Mouse (Mus musculus) ES-E14 (cell line): Measurements from ENCODE around the gene Aldh1a1.

Source experiments
- CHD2 ChIP-seq: IDR thresholded peaks from 2 replicates; pipeline ENCODE4 v1.6.1; 2014; ENCODE audit warnings: mild to moderate bottlenecking, low read depth, low read length, inconsistent platforms
- MAFK ChIP-seq: IDR thresholded peaks from 2 replicates; pipeline ENCODE4 v1.6.1; 2014; ENCODE audit warnings: mild to moderate bottlenecking, low read depth, low read length, inconsistent platforms; ENCODE audit not compliant: insufficient read depth

- TF ChIP-seq MAFK: no peak
- TF ChIP-seq CHD2: no peak
These were observed 141.6 kb downstream of the Aldh1a1 start for GRCm38 (mm10) chr19:20633876-20634691.
